ENCODE assay signal across 7 mouse cellular contexts in the genomic region with DNA sequence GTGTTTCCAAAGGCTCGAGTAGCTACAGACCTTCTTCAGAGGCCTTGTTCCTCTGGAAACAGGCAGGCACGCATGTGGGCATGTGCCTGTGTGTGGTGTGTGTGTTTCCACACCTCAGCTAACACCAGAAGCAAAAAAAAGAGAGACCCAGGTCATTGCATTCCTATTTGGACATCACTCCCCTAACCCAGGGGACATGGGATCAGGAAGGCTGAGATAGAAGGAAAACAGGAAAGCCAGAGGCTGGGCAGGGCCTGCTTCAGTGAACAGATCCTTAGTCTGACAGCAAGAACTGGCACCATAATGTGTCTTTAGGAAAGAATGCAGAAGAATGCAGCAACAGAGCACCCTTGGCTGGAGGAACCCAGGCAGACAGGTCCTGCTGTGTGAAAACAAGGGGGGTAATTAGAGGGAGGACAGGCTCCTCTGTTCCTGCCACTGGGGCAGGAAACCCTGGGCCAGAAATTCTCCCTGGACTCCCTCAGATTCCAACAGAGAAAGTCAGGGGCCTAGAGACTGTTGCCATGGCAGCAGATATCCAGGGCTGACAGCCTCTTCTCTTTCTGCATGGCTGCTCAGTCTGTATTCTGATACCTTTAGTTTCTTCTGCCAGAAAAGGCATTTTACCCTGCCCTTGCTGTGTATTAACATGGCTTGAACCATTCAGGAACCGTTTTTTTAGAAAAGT. TPM values are rescaled to one million over a fixed set of nuclear protein-coding genes. Genes with fewer than 3 reads are reported as not detected.
A peak's percentile ranks its signal among the peaks of the same experiment; 100 is the strongest.
DNase-seq lines count a peak whose midpoint lies in the region; ATAC-seq and TF ChIP-seq lines count a peak whose summit lies in the region.
"Not testable (repeated sequence)": the region's sequence is repeated elsewhere in the genome, so short reads cannot be mapped to it uniquely, and the experiment has no call there.

No protein-coding gene starts in this region.

- H3K9ac ChIP-seq in embryonic facial prominence, embryonic 11.5 days (replicated peaks; ENCODE audit: low read length); forebrain, embryonic 13.5 days; hindbrain, embryonic 16.5 days (ENCODE audit: low read depth, low read length); midbrain, embryonic 14.5 days (replicated peaks; ENCODE audit: low read length); neural tube, embryonic 13.5 days: not testable (repeated sequence)

- not testable (repeated sequence) for H3K27me3 ChIP-seq in embryonic facial prominence, embryonic 11.5 days (ENCODE audit: control insufficient read depth, insufficient read depth, low read length); forebrain, embryonic 13.5 days; hindbrain, embryonic 10.5 days (ENCODE audit: insufficient read depth, poor library complexity, severe bottlenecking); hindbrain, embryonic 16.5 days (replicated peaks; ENCODE audit: control insufficient read depth, insufficient read depth, low read length); midbrain, embryonic 14.5 days (ENCODE audit: control insufficient read depth, insufficient read depth, low read length); neural tube, embryonic 13.5 days

- H3K4me1 ChIP-seq in embryonic facial prominence, embryonic 11.5 days (ENCODE audit: control insufficient read depth, insufficient read depth, low read length); forebrain, embryonic 13.5 days; hindbrain, embryonic 10.5 days (replicated peaks); hindbrain, embryonic 16.5 days (ENCODE audit: control insufficient read depth, insufficient read depth, low read depth, low read length); midbrain, embryonic 14.5 days (ENCODE audit: control insufficient read depth, insufficient read depth, low read length); neural tube, embryonic 13.5 days (replicated peaks): not testable (repeated sequence)

- not testable (repeated sequence) for H3K4me3 ChIP-seq in embryonic facial prominence, embryonic 11.5 days (ENCODE audit: low read depth, low read length); forebrain, embryonic 13.5 days; hindbrain, embryonic 10.5 days; hindbrain, embryonic 16.5 days (ENCODE audit: low read length); layer of hippocampus, adult 2 months; midbrain, embryonic 14.5 days (replicated peaks; ENCODE audit: low read depth, low read length); neural tube, embryonic 13.5 days

- H3K4me2 ChIP-seq in embryonic facial prominence, embryonic 11.5 days (ENCODE audit: low read depth, low read length); forebrain, embryonic 13.5 days; hindbrain, embryonic 16.5 days (ENCODE audit: low read length); midbrain, embryonic 14.5 days (ENCODE audit: low read length); neural tube, embryonic 13.5 days: not testable (repeated sequence)

- not testable (repeated sequence) for H3K36me3 ChIP-seq in embryonic facial prominence, embryonic 11.5 days (replicated peaks; ENCODE audit: control insufficient read depth, insufficient read depth, low read depth, low read length); forebrain, embryonic 13.5 days (ENCODE audit: poor library complexity, severe bottlenecking); hindbrain, embryonic 10.5 days; hindbrain, embryonic 16.5 days (ENCODE audit: control insufficient read depth, insufficient read depth, low read length); midbrain, embryonic 14.5 days (ENCODE audit: control insufficient read depth, insufficient read depth, low read length); neural tube, embryonic 13.5 days

- 54% methylated on average over 3 of the region's 3 CpGs for WGBS in embryonic facial prominence, embryonic 11.5 days
- WGBS in forebrain, embryonic 13.5 days = 29% methylated on average over 3 of the region's 3 CpGs
- WGBS in hindbrain, embryonic 10.5 days = 47% methylated on average over 3 of the region's 3 CpGs
- WGBS in hindbrain, embryonic 16.5 days = 31% methylated on average over 2 of the region's 3 CpGs
- WGBS in midbrain, embryonic 14.5 days = 19% methylated on average over 3 of the region's 3 CpGs
- WGBS in neural tube, embryonic 13.5 days = 30% methylated on average over 2 of the region's 3 CpGs

- not testable (repeated sequence) for H3K27ac ChIP-seq in embryonic facial prominence, embryonic 11.5 days (replicated peaks; ENCODE audit: low read depth, low read length)
- H3K27ac ChIP-seq in forebrain, embryonic 13.5 days = peak overlapping the region; percentile 40; the same call in 1 of the 2 replicates
- peak overlapping the region; percentile 73 for H3K27ac ChIP-seq in hindbrain, embryonic 10.5 days
- peak overlapping the region; percentile 68; the same call in 1 of the 2 replicates for H3K27ac ChIP-seq in hindbrain, embryonic 16.5 days (ENCODE audit: low read depth, low read length)
- peak overlapping the region; percentile 73 for H3K27ac ChIP-seq in layer of hippocampus, adult 2 months
- H3K27ac ChIP-seq in midbrain, embryonic 14.5 days (replicated peaks; ENCODE audit: low read depth, low read length) = peak overlapping the region; percentile 78
- H3K27ac ChIP-seq in neural tube, embryonic 13.5 days (replicated peaks) = peak overlapping the region; percentile 69

- not testable (repeated sequence) for TF ChIP-seq CTCF in layer of hippocampus, adult 2 months (conservative IDR thresholded peaks at IDR 0.05)

- not testable (repeated sequence) for DNase-seq in embryonic facial prominence, embryonic 11.5 days (ENCODE audit: low spot score); hindbrain, embryonic 10.5 days (ENCODE audit: low spot score); layer of hippocampus, adult 2 months (ENCODE audit: low spot score in 2 of 2); midbrain, embryonic 14.5 days

- H3K9me3 ChIP-seq in embryonic facial prominence, embryonic 11.5 days (replicated peaks; ENCODE audit: control insufficient read depth, low read length); forebrain, embryonic 13.5 days (replicated peaks); hindbrain, embryonic 10.5 days; hindbrain, embryonic 16.5 days (ENCODE audit: control insufficient read depth, low read length); midbrain, embryonic 14.5 days (ENCODE audit: control insufficient read depth, low read length); neural tube, embryonic 13.5 days: not testable (repeated sequence)

- peak; percentile 83 for ATAC-seq in embryonic facial prominence, embryonic 11.5 days (replicated peaks; ENCODE audit: insufficient number of reproducible peaks, low FRiP score, low TSS enrichment, low read depth)
- ATAC-seq in forebrain, embryonic 13.5 days = peak; percentile 89
- ATAC-seq in hindbrain, embryonic 16.5 days = peak; percentile 97
- peak; percentile 76 for ATAC-seq in midbrain, embryonic 14.5 days (ENCODE audit: low FRiP score, low TSS enrichment)
- peak; percentile 87 for ATAC-seq in neural tube, embryonic 13.5 days (ENCODE audit: low read depth)

RNA-seq across cellular contexts. Expression of a gene that starts 16.0 kb away (rescaled TPM):
- polyA plus RNA-seq in embryonic facial prominence, embryonic 11.5 days (2014; fragmentation: Nextera tagmentation; extraction: Ambion mirVana) = 9.5 and 11.5 TPM in 2 replicates
- 17.2 and 18.7 TPM in 2 replicates for polyA plus RNA-seq in forebrain, embryonic 13.5 days (2015; fragmentation: Nextera tagmentation; extraction: Ambion mirVana)
- polyA plus RNA-seq in hindbrain, embryonic 10.5 days (2016; fragmentation: Nextera tagmentation; extraction: Ambion mirVana) = 7.2 and 9.0 TPM in 2 replicates
- polyA plus RNA-seq in hindbrain, embryonic 16.5 days (2015; fragmentation: Nextera tagmentation; extraction: Ambion mirVana) = 23.2 and 27.7 TPM in 2 replicates
- 10 to 100 TPM; 12.9 to 15.3 TPM for total RNA-seq in layer of hippocampus, adult 2 months (2021)
- polyA plus RNA-seq in midbrain, embryonic 14.5 days (2014; fragmentation: Nextera tagmentation; extraction: Ambion mirVana) = 25.2 and 26.8 TPM in 2 replicates
- polyA plus RNA-seq in neural tube, embryonic 13.5 days (2015; fragmentation: Nextera tagmentation; extraction: Ambion mirVana) = 18.2 and 18.9 TPM in 2 replicates

RNA-seq across cellular contexts. Expression of a gene that starts 51.7 kb away (rescaled TPM):
- polyA plus RNA-seq in embryonic facial prominence, embryonic 11.5 days (2014; fragmentation: Nextera tagmentation; extraction: Ambion mirVana) = 688 and 708 TPM in 2 replicates
- 547 and 561 TPM in 2 replicates for polyA plus RNA-seq in forebrain, embryonic 13.5 days (2015; fragmentation: Nextera tagmentation; extraction: Ambion mirVana)
- polyA plus RNA-seq in hindbrain, embryonic 10.5 days (2016; fragmentation: Nextera tagmentation; extraction: Ambion mirVana) = 514 and 571 TPM in 2 replicates
- polyA plus RNA-seq in hindbrain, embryonic 16.5 days (2015; fragmentation: Nextera tagmentation; extraction: Ambion mirVana) = 541 and 552 TPM in 2 replicates
- total RNA-seq in layer of hippocampus, adult 2 months (2021) = 100 to 1,000 TPM; 384 to 391 TPM
- 500 and 612 TPM in 2 replicates for polyA plus RNA-seq in midbrain, embryonic 14.5 days (2014; fragmentation: Nextera tagmentation; extraction: Ambion mirVana)
- 508 and 542 TPM in 2 replicates for polyA plus RNA-seq in neural tube, embryonic 13.5 days (2015; fragmentation: Nextera tagmentation; extraction: Ambion mirVana)
